Mouse (Mus musculus) cortical plate, adult 2 months (tissue): ENCODE data around the gene Leng1.

Experiments
- CTCF ChIP-seq: fragments of 200-500 bp; IDR thresholded peaks from 2 replicates; pipeline ENCODE4 v1.5.1; 2011; ENCODE audit warnings: mild to moderate bottlenecking, control low read depth, low read length; ENCODE audit not compliant: insufficient read depth; ENCODE audit errors: extremely low read depth
- POLR2A ChIP-seq: fragments of 200-500 bp; IDR thresholded peaks from 2 replicates; pipeline ENCODE4 v1.6.1; 2011; ENCODE audit warnings: mild to moderate bottlenecking, low read length, control low read depth; ENCODE audit not compliant: insufficient read depth; ENCODE audit errors: extremely low read depth

DNA sequence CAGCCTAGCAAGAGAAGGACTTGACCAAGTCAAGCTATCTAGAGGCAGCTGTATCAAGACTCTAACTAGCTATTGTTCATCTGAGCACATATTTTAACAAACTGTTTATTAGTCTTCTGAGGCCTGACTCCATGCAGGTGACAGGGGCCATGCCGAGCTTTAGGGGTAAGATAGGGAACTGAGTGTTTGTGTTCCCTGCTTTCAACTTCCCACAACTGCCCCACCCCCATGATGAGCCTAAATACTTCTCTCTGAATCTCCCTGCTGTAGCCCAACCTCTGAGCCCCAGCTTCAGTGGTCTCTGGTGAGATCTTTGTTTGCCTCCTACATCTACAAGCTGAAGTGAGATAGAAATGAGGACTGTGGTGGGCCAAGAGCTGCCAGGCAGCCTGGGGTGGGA, 49.6 kb upstream of the Leng1 start:
- TF ChIP-seq CTCF (no peak), POLR2A (no peak)
